Mouse (Mus musculus) testis, adult 2 months (tissue): ENCODE measurements around the gene Wdr83os.
"Not testable (repeated sequence)": the region's sequence is repeated elsewhere in the genome, so short reads cannot be mapped to it uniquely, and the experiment has no call there.

ENCODE experiments used
- CTCF ChIP-seq: fragments of 200-500 bp; IDR thresholded peaks from 2 replicates; pipeline ENCODE4 v1.5.1; 2012; ENCODE audit warnings: low read depth, mild to moderate bottlenecking, inconsistent platforms, low read length, moderate library complexity; ENCODE audit not compliant: control insufficient read depth, insufficient read depth, insufficient replicate concordance
- POLR2A ChIP-seq: fragments of 200-500 bp; IDR thresholded peaks from 2 replicates; pipeline ENCODE4 v1.6.1; 2012; ENCODE audit warnings: low read depth, mild to moderate bottlenecking, inconsistent platforms, low read length, moderate library complexity; ENCODE audit not compliant: control insufficient read depth

DNA sequence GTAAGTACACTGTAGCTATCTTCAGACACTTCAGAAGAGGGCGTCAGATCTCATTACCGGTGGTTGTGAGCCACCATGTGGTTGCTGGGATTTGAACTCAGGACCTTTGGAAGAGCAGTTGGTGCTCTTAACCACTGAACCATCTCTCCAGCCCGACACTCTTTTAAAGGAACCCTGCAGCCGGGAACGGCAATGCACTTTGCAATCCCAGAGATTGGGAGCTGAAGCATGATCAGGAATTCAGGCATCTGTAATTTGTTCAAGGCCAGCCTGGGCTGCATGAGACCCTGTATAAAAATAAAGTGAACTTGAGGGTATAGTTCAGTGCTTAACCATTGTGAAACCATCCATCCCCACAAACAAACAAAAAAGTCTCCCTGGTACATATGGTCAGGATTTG lies 39.7 kb downstream of the Wdr83os start:
- TF ChIP-seq CTCF, POLR2A: not testable (repeated sequence)
